Mouse (Mus musculus): ENCODE data around the gene Asprv1.

Gene Asprv1

GRCm38 (mm10) chr6:86668580-86669239 lies 40.7 kb downstream of the Asprv1 start, which contains the start of gene Mxd1:
Gene Mxd1 (minus strand): TSS chr6:86669161.
- no peak for DNase-seq

GRCm38 (mm10) chr6:86669240-86669727 lies 41.3 kb downstream of the Asprv1 start:
- peak; percentile 100 for DNase-seq

GRCm38 (mm10) chr6:86670873-86671272 lies 42.9 kb downstream of the Asprv1 start:
- DNase-seq = peak; percentile 68

- no peak for DNase-seq
These were observed 50.4 kb downstream of the Asprv1 start for GRCm38 (mm10) chr6:86678341-86678740.

All from right cerebral cortex, adult 18-20 months (tissue).